Mouse (Mus musculus) forebrain, embryonic 15.5 days (tissue): Measurements from ENCODE around the gene Lyrm9. TPM values are rescaled to one million over a fixed set of nuclear protein-coding genes. Genes with fewer than 3 reads are reported as not detected.

ENCODE experiments used
- ATAC-seq: fragments of 200-750 bp; cut with Nextera tagmentation; replicated peaks from 2 replicates; pipeline ENCODE4 v1.8.0; 2017; ENCODE audit warnings: mild to moderate bottlenecking, moderate TSS enrichment, moderate library complexity
- H3K27ac ChIP-seq: fragments of 300-500 bp; sonication (generic); replicated peaks from 2 replicates; pipeline ENCODE4 v1.5.1; 2015; ENCODE audit warnings: mild to moderate bottlenecking, inconsistent platforms
- H3K27me3 ChIP-seq: fragments of 300-500 bp; sonication (generic); 2 replicates; pipeline ENCODE4 v1.6.1; 2015; ENCODE audit warnings: inconsistent platforms
- H3K36me3 ChIP-seq: fragments of 300-500 bp; sonication (generic); 2 replicates; pipeline ENCODE4 v1.6.1; 2015; ENCODE audit warnings: mild to moderate bottlenecking, inconsistent platforms
- H3K4me1 ChIP-seq: fragments of 300-500 bp; sonication (generic); 2 replicates; pipeline ENCODE4 v1.6.1; 2015; ENCODE audit warnings: inconsistent platforms
- H3K4me2 ChIP-seq: fragments of 300-500 bp; sonication (generic); replicated peaks from 2 replicates; pipeline ENCODE4 v1.6.1; 2015; ENCODE audit warnings: mild to moderate bottlenecking, inconsistent platforms
- H3K4me3 ChIP-seq: fragments of 300-500 bp; sonication (generic); 2 replicates; pipeline ENCODE4 v1.5.1; 2015; ENCODE audit warnings: mild to moderate bottlenecking, inconsistent platforms
- H3K9ac ChIP-seq: fragments of 300-500 bp; sonication (generic); replicated peaks from 2 replicates; pipeline ENCODE4 v1.6.1; 2015; ENCODE audit warnings: mild to moderate bottlenecking, inconsistent platforms
- H3K9me3 ChIP-seq: fragments of 300-500 bp; sonication (generic); 2 replicates; pipeline ENCODE4 v1.6.1; 2016; ENCODE audit warnings: inconsistent platforms
- WGBS: fragments of 180-500 bp; shearing (Covaris S2); methylation state at CpG from one replicate; pipeline ENCODE4 v1.1.7; 2015; ENCODE audit warnings: mixed read lengths; 5-methylcytosine and 5-hydroxymethylcytosine counted together
- polyA plus RNA-seq: library from polyadenylated mRNA; unstranded; fragments of >200 nt; fragmentation: Nextera tagmentation; extraction: Ambion mirVana; gene quantifications from 2 replicates; pipeline ENCODE4 v1.2.1, GENCODE M21; 2015

Gene Lyrm9
- polyA plus RNA-seq, 1 experiment from 2014 or later = 29.7 TPM

DNA sequence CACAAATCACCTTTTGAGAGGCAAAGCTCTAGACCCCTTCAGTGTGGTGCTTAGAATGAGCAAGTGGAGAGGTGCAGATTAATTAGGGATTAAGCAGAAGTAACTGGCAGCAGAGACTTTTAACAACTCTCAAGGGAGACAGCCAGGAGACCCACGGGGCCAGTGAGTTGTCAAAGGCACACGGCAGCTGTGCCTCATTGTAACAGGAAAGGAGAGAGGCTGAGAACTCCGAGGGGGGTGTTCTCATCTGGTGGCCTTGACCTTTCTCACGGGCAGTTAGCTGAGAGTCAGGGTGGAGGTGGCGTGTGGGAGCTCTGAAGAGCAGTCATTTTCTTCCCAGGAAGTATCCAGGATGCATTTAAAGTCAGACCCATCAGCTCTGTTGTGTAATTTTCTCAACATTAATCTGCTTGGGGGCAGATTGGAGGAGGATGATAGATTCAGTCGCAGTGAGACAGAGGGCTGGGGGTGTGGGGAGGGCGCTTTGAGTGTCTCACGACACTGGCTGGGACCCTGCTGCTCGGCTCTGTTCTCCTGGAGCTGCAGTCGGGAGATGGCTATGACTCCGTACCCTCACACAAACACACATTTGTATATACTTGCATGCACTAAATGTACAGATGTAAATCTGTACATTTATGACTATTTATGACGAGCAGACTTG, 5.9 kb upstream of the Lyrm9 start:
- H3K4me1 ChIP-seq = peaks cover 73% of the 10 kb centered on the region
- ATAC-seq = no peak
- WGBS = 20% methylated on average over 12 of the region's 12 CpGs
- H3K27ac ChIP-seq = peak overlapping the region; percentile 36; the same call in 1 of the 2 replicates
- no peaks in the 10 kb centered on the region for H3K27me3 ChIP-seq
- H3K36me3 ChIP-seq = no peaks in the 10 kb centered on the region
- no peak overlapping the region for H3K4me3 ChIP-seq
- H3K9ac ChIP-seq = no peak overlapping the region
- no peak overlapping the region for H3K4me2 ChIP-seq
- no peaks in the 10 kb centered on the region for H3K9me3 ChIP-seq

DNA sequence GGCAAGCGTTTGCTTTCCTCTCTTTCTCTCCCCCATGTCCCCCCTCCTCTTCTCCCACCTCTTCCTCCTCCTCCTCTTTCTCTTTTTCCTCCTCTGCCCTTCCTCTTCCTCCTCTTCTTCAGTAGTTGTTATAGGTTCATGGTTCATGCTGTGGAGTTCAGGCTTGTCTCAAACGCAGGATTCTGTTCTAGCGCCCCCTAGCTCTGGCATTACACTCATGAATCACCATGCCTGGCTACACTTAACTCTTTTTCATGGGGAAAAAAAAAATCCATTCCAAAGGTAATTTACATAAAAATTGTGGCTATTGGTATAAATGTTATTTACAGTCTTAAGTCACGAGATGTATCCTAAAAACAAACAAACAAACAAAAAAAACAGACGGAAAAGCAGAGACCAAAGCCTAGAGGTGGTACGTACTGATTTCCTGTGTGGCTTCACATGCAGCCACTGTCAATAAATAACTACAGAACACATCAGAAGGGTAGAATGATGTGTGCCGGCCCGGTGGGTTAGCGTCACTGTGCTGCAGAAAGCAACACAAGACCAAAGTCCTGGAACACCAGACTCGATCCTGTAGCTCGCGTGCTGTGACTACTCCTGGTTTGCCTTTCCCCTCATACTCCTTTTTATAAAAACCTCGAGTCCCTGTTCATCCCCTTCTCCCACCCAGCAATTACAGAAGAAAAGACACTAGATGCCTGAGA, 3.4 kb upstream of the Lyrm9 start:
- WGBS = 60% methylated on average over 13 of the region's 13 CpGs
- no peak overlapping the region for H3K4me3 ChIP-seq
- no peak for ATAC-seq

GRCm38 (mm10) chr11:78827546-78827945, 1.2 kb downstream of the Lyrm9 start:
- Histone ChIP-seq H3K4me2 (peak overlapping the region; percentile 62), H3K36me3 (no peaks in the 10 kb centered on the region), H3K4me1 (peaks cover 62% of the 10 kb centered on the region), H3K9ac (peak overlapping the region; percentile 59; the same call in 1 of the 2 replicates), H3K4me3 (peak overlapping the region; percentile 53), H3K9me3 (no peaks in the 10 kb centered on the region), H3K27me3 (no peaks in the 10 kb centered on the region), H3K27ac (peak overlapping the region; percentile 81)
- ATAC-seq = no peak
- 31% methylated on average over 7 of the region's 7 CpGs for WGBS

More for the DNA sequence above, 3.4 kb upstream of the Lyrm9 start:
- H3K9ac ChIP-seq = no peak overlapping the region
- 0 out of 2 replicates have a peak overlapping the region, but pooled peaks have one; percentile 31 for H3K27ac ChIP-seq
- H3K9me3 ChIP-seq = no peaks in the 10 kb centered on the region
- H3K4me2 ChIP-seq = no peak overlapping the region
- H3K36me3 ChIP-seq = no peaks in the 10 kb centered on the region
- H3K4me1 ChIP-seq = peaks cover 71% of the 10 kb centered on the region
- no peaks in the 10 kb centered on the region for H3K27me3 ChIP-seq

- ATAC-seq = no peak
- H3K27ac ChIP-seq = no peak overlapping the region
- H3K4me2 ChIP-seq = no peak overlapping the region
- no peaks in the 10 kb centered on the region for H3K27me3 ChIP-seq
- no peak overlapping the region for H3K4me3 ChIP-seq
- WGBS = 47% methylated on average over 2 of the region's 2 CpGs
- H3K9ac ChIP-seq = no peak overlapping the region
- H3K36me3 ChIP-seq = no peaks in the 10 kb centered on the region
- H3K9me3 ChIP-seq = no peaks in the 10 kb centered on the region
- peaks cover 58% of the 10 kb centered on the region for H3K4me1 ChIP-seq
These were observed 2.0 kb downstream of the Lyrm9 start for GRCm38 (mm10) chr11:78828386-78828785.

- Histone ChIP-seq H3K4me3 (no peak overlapping the region), H3K27ac (no peak overlapping the region), H3K27me3 (no peaks in the 10 kb centered on the region), H3K4me1 (peaks cover 48% of the 10 kb centered on the region), H3K9me3 (no peaks in the 10 kb centered on the region), H3K36me3 (no peaks in the 10 kb centered on the region), H3K4me2 (no peak overlapping the region), H3K9ac (no peak overlapping the region)
- 15% methylated on average over 6 of the region's 6 CpGs for WGBS
- no peak for ATAC-seq
These were observed 3.0 kb downstream of the Lyrm9 start for GRCm38 (mm10) chr11:78829373-78829772.

- Histone ChIP-seq H3K9me3 (no peaks in the 10 kb centered on the region), H3K36me3 (no peaks in the 10 kb centered on the region), H3K27me3 (no peaks in the 10 kb centered on the region), H3K27ac (no peak overlapping the region), H3K4me2 (no peak overlapping the region), H3K4me3 (no peak overlapping the region), H3K4me1 (peaks cover 46% of the 10 kb centered on the region), H3K9ac (no peak overlapping the region)
- 65% methylated on average over 8 of the region's 8 CpGs for WGBS
- no peak for ATAC-seq
These were observed 3.8 kb downstream of the Lyrm9 start for GRCm38 (mm10) chr11:78830180-78830579.

- Histone ChIP-seq H3K36me3 (no peaks in the 10 kb centered on the region), H3K27ac (no peak overlapping the region; the same call in 1 of the 2 replicates), H3K27me3 (no peaks in the 10 kb centered on the region), H3K4me2 (no peak overlapping the region), H3K9ac (no peak overlapping the region), H3K4me1 (peaks cover 33% of the 10 kb centered on the region), H3K4me3 (no peak overlapping the region), H3K9me3 (no peaks in the 10 kb centered on the region)
- WGBS = 56% methylated on average over 4 of the region's 4 CpGs
- peak; percentile 49; the same call in 1 of the 2 replicates for ATAC-seq
These were observed 5.3 kb downstream of the Lyrm9 start for GRCm38 (mm10) chr11:78831716-78832115.

GRCm38 (mm10) chr11:78832117-78832726, 5.8 kb downstream of the Lyrm9 start:
- no peaks in the 10 kb centered on the region for H3K9me3 ChIP-seq
- H3K27me3 ChIP-seq = no peaks in the 10 kb centered on the region
- ATAC-seq = no peak
- peaks cover 28% of the 10 kb centered on the region for H3K4me1 ChIP-seq
- H3K4me2 ChIP-seq = no peak overlapping the region
- H3K27ac ChIP-seq = no peak overlapping the region; the same call in 1 of the 2 replicates
- H3K36me3 ChIP-seq = no peaks in the 10 kb centered on the region
- H3K9ac ChIP-seq = no peak overlapping the region
- no peak overlapping the region for H3K4me3 ChIP-seq
- 87% methylated on average over 10 of the region's 10 CpGs for WGBS

- H3K9me3 ChIP-seq = no peaks in the 10 kb centered on the region
- peaks cover 22% of the 10 kb centered on the region for H3K4me1 ChIP-seq
- no peak for ATAC-seq
- no peaks in the 10 kb centered on the region for H3K36me3 ChIP-seq
- H3K27me3 ChIP-seq = no peaks in the 10 kb centered on the region
- no peak overlapping the region for H3K4me3 ChIP-seq
- 79% methylated on average over 13 of the region's 13 CpGs for whole genome bisulfite sequencing
- no peak overlapping the region for H3K4me2 ChIP-seq
- H3K9ac ChIP-seq = no peak overlapping the region
- H3K27ac ChIP-seq = no peak overlapping the region
These were observed 6.5 kb downstream of the Lyrm9 start for GRCm38 (mm10) chr11:78832816-78833314.

- no peak for ATAC-seq
- no peak overlapping the region for H3K27ac ChIP-seq
These were observed 10.1 kb downstream of the Lyrm9 start for GRCm38 (mm10) chr11:78836486-78836885.

DNA sequence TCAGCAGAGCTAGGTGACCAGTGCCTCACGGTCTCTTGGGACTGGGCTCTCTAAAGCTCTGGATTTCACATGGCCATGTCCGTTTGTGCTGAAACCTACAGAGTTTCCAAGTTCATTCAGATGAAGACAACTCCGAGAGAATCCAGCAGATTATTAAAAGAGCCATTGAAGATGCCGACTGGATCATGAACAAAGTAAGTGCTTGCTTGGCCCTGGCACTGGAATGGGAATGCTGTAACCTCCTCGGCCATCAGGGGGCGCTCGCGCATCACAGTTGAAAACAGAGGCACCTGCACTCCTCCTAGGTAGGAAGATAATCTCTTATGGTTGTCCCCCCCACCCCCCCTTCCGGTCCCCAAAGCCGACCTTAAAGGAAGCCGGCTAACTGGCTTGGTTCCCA, 11.6 kb downstream of the Lyrm9 start:
- Histone ChIP-seq H3K9ac (no peak overlapping the region), H3K4me1 (no peaks in the 10 kb centered on the region; the same call in 1 of the 2 replicates), H3K4me3 (no peak overlapping the region), H3K27ac (no peak overlapping the region), H3K36me3 (0 out of 2 replicates have a peak, but pooled peaks cover 5% of the 10 kb centered on the region), H3K27me3 (no peaks in the 10 kb centered on the region), H3K9me3 (no peaks in the 10 kb centered on the region), H3K4me2 (no peak overlapping the region)
- WGBS = 10% methylated on average over 11 of the region's 11 CpGs
- ATAC-seq = no peak

More at GRCm38 (mm10) chr11:78836486-78836885, 10.1 kb downstream of the Lyrm9 start:
- H3K36me3 ChIP-seq = 0 out of 2 replicates have a peak, but pooled peaks cover 5% of the 10 kb centered on the region
- no peaks in the 10 kb centered on the region for H3K27me3 ChIP-seq
- no peak overlapping the region for H3K4me2 ChIP-seq
- H3K9ac ChIP-seq = no peak overlapping the region
- no peaks in the 10 kb centered on the region for H3K9me3 ChIP-seq
- peaks cover 9% of the 10 kb centered on the region for H3K4me1 ChIP-seq
- WGBS = 91% methylated on average over 4 of the region's 4 CpGs
- no peak overlapping the region for H3K4me3 ChIP-seq

DNA sequence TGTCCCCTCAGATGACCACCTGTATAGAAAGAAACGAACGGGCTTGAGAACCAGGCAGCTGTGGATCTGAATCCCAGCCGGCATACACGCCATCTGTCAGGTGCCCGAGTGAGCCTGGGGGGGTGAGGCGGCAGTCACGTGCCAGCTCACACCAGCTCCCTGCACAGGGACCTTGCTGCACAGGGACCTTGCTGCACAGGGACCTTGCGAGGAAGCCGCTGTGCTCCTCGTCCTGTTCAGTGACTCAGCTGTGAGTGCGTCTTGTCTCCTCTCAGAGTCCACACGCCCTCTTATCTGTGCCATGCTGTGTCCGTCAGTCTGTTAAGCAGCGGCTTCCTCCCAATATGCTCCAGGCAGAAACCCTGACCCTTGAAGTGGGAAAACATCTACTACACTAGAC, 13.1 kb downstream of the Lyrm9 start:
- H3K9ac ChIP-seq = no peak overlapping the region
- no peak for ATAC-seq
- whole genome bisulfite sequencing = 70% methylated on average over 14 of the region's 14 CpGs
- no peak overlapping the region for H3K4me2 ChIP-seq
- H3K36me3 ChIP-seq = 0 out of 2 replicates have a peak, but pooled peaks cover 5% of the 10 kb centered on the region
- H3K4me3 ChIP-seq = no peak overlapping the region
- H3K27ac ChIP-seq = no peak overlapping the region
- no peaks in the 10 kb centered on the region; the same call in 1 of the 2 replicates for H3K4me1 ChIP-seq
- no peaks in the 10 kb centered on the region for H3K9me3 ChIP-seq
- no peaks in the 10 kb centered on the region for H3K27me3 ChIP-seq
